Mouse (Mus musculus) lung, adult 2 months (tissue): ENCODE data around the gene Chd2.

Source experiments
- CTCF ChIP-seq: fragments of 200-500 bp; IDR thresholded peaks from 2 replicates; pipeline ENCODE4 v1.5.1; 2011; ENCODE audit warnings: mild to moderate bottlenecking, low read length, control low read depth; ENCODE audit not compliant: insufficient read depth
- POLR2A ChIP-seq: fragments of 200-500 bp; IDR thresholded peaks from 2 replicates; pipeline ENCODE4 v1.6.1; 2011; ENCODE audit warnings: low read depth, mild to moderate bottlenecking, control low read depth, low read length, borderline replicate concordance; ENCODE audit errors: extremely low read depth

DNA sequence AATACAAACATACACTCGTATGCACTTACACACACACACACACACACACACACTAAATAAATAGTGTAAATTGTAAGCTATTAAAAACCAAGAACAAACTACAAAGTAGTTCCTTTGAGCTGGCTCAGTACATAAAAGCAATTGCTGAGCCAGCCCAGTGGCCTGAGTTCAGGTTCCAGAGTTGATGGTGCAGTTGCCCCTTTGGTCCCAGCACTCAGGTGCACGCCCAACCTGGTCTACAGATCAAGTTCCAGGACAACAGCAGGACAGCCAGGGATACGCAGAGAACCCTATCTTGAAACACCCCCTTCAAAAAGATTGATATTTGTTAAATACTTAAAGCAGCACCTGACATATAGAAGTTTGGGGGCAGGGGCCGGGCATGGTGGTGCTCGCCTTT, 49.1 kb upstream of the Chd2 start:
- TF ChIP-seq POLR2A (no peak), CTCF (no peak)
